Mouse (Mus musculus): ENCODE measurements at regions not wholly inside any gene's neighbourhood (a gene's known extent, or its start where the extent isn't known, plus 50 kb on each side); places are given as distances from the start of the nearest gene placed in this dataset.
A peak's percentile ranks its signal among the peaks of the same experiment; 100 is the strongest.

GRCm38 (mm10) chr10:66780335-66781170 lies 315.4 kb upstream of the Jmjd1c start:
- Histone ChIP-seq H3K4me3 (ENCODE audit: insufficient read depth, low read length) (no peak overlapping the region), H3K27ac (ENCODE audit: insufficient read depth, low read length) (no peak overlapping the region), H3K4me1 (ENCODE audit: control insufficient read depth, insufficient read depth, low read length) (no peaks in the 10 kb centered on the region)
- TF ChIP-seq CTCF (IDR thresholded peaks at IDR 0.05; ENCODE audit: borderline replicate concordance, insufficient read depth, low read length) (no peak), POLR2A (IDR thresholded peaks at IDR 0.05; ENCODE audit: low read depth, low read length) (no peak)

DNA sequence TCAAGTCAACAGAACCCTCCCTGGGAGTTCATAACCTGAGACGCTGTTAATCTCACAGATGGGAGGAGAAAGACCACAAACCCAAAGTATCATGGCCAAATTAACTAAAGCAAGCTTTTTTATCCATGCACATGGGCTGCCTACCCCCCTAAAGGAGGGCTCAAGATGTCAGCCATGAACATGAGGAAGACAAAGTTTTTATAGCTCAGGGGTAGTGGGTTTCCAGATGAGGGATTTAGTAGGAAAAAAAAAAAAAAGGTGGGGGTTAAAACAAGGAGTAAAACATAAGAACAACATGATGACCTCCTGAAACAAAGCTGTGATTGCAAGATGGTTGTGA lies 314.8 kb upstream of the Jmjd1c start:
- TF ChIP-seq POLR2A (IDR thresholded peaks at IDR 0.05; ENCODE audit: low read depth, low read length) (no peak), CTCF (IDR thresholded peaks at IDR 0.05; ENCODE audit: borderline replicate concordance, insufficient read depth, low read length) (no peak)
- H3K27ac ChIP-seq (ENCODE audit: insufficient read depth, low read length): no peak overlapping the region
- H3K4me3 ChIP-seq (ENCODE audit: insufficient read depth, low read length): no peak overlapping the region
- H3K4me1 ChIP-seq (ENCODE audit: control insufficient read depth, insufficient read depth, low read length): no peaks in the 10 kb centered on the region

- no peak overlapping the region for H3K27ac ChIP-seq (ENCODE audit: insufficient read depth, low read length)
- no peak for TF ChIP-seq POLR2A (IDR thresholded peaks at IDR 0.05; ENCODE audit: low read depth, low read length)
- no peak for TF ChIP-seq CTCF (IDR thresholded peaks at IDR 0.05; ENCODE audit: borderline replicate concordance, insufficient read depth, low read length)
- no peaks in the 10 kb centered on the region for H3K4me1 ChIP-seq (ENCODE audit: control insufficient read depth, insufficient read depth, low read length)
- H3K4me3 ChIP-seq (ENCODE audit: insufficient read depth, low read length): no peak overlapping the region
Measured at GRCm38 (mm10) chr10:66782025-66782424, 313.9 kb upstream of the Jmjd1c start.

GRCm38 (mm10) chr10:66787812-66788211 lies 308.1 kb upstream of the Jmjd1c start:
- no peak overlapping the region for H3K27ac ChIP-seq (ENCODE audit: insufficient read depth, low read length)
- no peak for TF ChIP-seq CTCF (IDR thresholded peaks at IDR 0.05; ENCODE audit: borderline replicate concordance, insufficient read depth, low read length)
- TF ChIP-seq POLR2A (IDR thresholded peaks at IDR 0.05; ENCODE audit: low read depth, low read length): no peak
- no peaks in the 10 kb centered on the region for H3K4me1 ChIP-seq (ENCODE audit: control insufficient read depth, insufficient read depth, low read length)
- no peak overlapping the region for H3K4me3 ChIP-seq (ENCODE audit: insufficient read depth, low read length)

- Histone ChIP-seq H3K4me1 (ENCODE audit: control insufficient read depth, insufficient read depth, low read length) (no peaks in the 10 kb centered on the region), H3K27ac (ENCODE audit: insufficient read depth, low read length) (no peak overlapping the region), H3K4me3 (ENCODE audit: insufficient read depth, low read length) (no peak overlapping the region)
- TF ChIP-seq POLR2A (IDR thresholded peaks at IDR 0.05; ENCODE audit: low read depth, low read length) (no peak), CTCF (IDR thresholded peaks at IDR 0.05; ENCODE audit: borderline replicate concordance, insufficient read depth, low read length) (no peak)
Measured at GRCm38 (mm10) chr10:66796296-66796695, 299.6 kb upstream of the Jmjd1c start.

- H3K4me1 ChIP-seq (ENCODE audit: control insufficient read depth, insufficient read depth, low read length): no peaks in the 10 kb centered on the region
- no peak overlapping the region for H3K27ac ChIP-seq (ENCODE audit: insufficient read depth, low read length)
- TF ChIP-seq POLR2A (IDR thresholded peaks at IDR 0.05; ENCODE audit: low read depth, low read length) (no peak), CTCF (IDR thresholded peaks at IDR 0.05; ENCODE audit: borderline replicate concordance, insufficient read depth, low read length) (no peak)
- no peak overlapping the region for H3K4me3 ChIP-seq (ENCODE audit: insufficient read depth, low read length)
Measured at GRCm38 (mm10) chr10:66802691-66803090, 293.2 kb upstream of the Jmjd1c start.

- no peak overlapping the region for H3K27ac ChIP-seq (ENCODE audit: insufficient read depth, low read length)
Measured at GRCm38 (mm10) chr10:66807261-66807968, 288.5 kb upstream of the Jmjd1c start.

GRCm38 (mm10) chr10:66812515-66813260 lies 283.2 kb upstream of the Jmjd1c start:
- no peak overlapping the region for H3K27ac ChIP-seq (ENCODE audit: insufficient read depth, low read length)
- H3K4me1 ChIP-seq (ENCODE audit: control insufficient read depth, insufficient read depth, low read length): 0 out of 2 replicates have a peak, but pooled peaks cover 2% of the 10 kb centered on the region
- H3K4me3 ChIP-seq (ENCODE audit: insufficient read depth, low read length): no peak overlapping the region
- TF ChIP-seq POLR2A (IDR thresholded peaks at IDR 0.05; ENCODE audit: low read depth, low read length) (no peak), CTCF (IDR thresholded peaks at IDR 0.05; ENCODE audit: borderline replicate concordance, insufficient read depth, low read length) (no peak)

More at GRCm38 (mm10) chr10:66807261-66807968, 288.5 kb upstream of the Jmjd1c start:
- TF ChIP-seq CTCF (IDR thresholded peaks at IDR 0.05; ENCODE audit: borderline replicate concordance, insufficient read depth, low read length) (peak; percentile 91), POLR2A (IDR thresholded peaks at IDR 0.05; ENCODE audit: low read depth, low read length) (no peak)
- Histone ChIP-seq H3K4me1 (ENCODE audit: control insufficient read depth, insufficient read depth, low read length) (no peaks in the 10 kb centered on the region), H3K4me3 (ENCODE audit: insufficient read depth, low read length) (no peak overlapping the region)

DNA sequence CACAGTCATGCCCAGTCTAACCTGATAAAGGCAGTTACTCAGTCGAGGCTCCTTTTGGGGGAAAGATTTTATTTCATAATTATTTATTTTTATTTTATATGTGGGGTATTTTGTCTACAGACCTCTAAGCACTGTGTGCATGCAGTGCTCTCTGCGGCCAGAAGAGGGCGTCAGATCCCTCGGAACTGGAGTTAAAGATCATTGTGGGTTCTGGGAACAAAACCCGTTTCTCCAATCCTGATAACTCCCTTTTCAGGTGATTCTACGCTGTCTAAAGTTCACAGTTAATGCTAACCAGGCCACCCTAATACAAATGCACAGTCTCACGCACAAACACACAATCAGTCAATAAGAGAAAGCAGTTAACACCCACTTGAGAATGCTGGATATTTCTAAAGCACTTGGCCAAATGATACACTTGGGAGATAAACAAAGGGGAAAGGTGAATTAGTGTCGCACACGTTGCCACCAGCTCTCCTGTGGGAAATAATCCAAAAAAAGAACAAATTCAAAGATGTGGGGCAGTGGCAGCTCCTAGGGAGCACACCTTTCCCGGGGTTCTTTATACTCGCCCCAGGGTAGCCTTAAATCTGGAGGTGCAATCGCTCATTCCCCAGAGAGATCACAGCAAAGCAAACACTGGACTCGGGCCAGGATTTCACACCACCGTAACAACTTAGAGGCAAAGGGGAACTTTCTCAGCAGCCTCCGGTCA lies 281.9 kb upstream of the Jmjd1c start:
- Histone ChIP-seq H3K4me3 (ENCODE audit: insufficient read depth, low read length) (no peak overlapping the region), H3K4me1 (ENCODE audit: control insufficient read depth, insufficient read depth, low read length) (0 out of 2 replicates have a peak, but pooled peaks cover 2% of the 10 kb centered on the region), H3K27ac (ENCODE audit: insufficient read depth, low read length) (no peak overlapping the region)
- peak; percentile 43; the same call in 1 of the 2 replicates for TF ChIP-seq CTCF (IDR thresholded peaks at IDR 0.05; ENCODE audit: borderline replicate concordance, insufficient read depth, low read length)
- TF ChIP-seq POLR2A (IDR thresholded peaks at IDR 0.05; ENCODE audit: low read depth, low read length): no peak
